Mouse (Mus musculus) hematopoietic stem cell, adult 5-6 weeks (primary cell): ENCODE data around the gene R3hdm4. TPM values are rescaled to one million over a fixed set of nuclear protein-coding genes. Genes with fewer than 3 reads are reported as not detected.

Experiments used
- ATAC-seq, 2 experiments: fragments of 125-278 bp in 1 of 2; replicated peaks in 1 of 2; 2 replicates each; pipeline ENCODE4 v1.8.0; 2016 to 2017; ENCODE audit warnings: inconsistent platforms in 2 of 2, mild to moderate bottlenecking in 2 of 2, moderate number of reproducible peaks in 2 of 2, low read depth in 1 of 2, moderate TSS enrichment in 1 of 2; ENCODE audit not compliant: low FRiP score in 2 of 2, poor library complexity in 2 of 2, severe bottlenecking in 2 of 2, insufficient read depth in 1 of 2, low TSS enrichment in 1 of 2
- total RNA-seq: library from RNA; stranded (forward); fragments of 172-1452, 232-1000 nt; gene quantifications from 2 replicates; pipeline ENCODE4 v1.2.3, GENCODE M21; 2017

Gene R3hdm4
- total RNA-seq, 1 experiment from 2014 or later: 56.9 TPM

DNA sequence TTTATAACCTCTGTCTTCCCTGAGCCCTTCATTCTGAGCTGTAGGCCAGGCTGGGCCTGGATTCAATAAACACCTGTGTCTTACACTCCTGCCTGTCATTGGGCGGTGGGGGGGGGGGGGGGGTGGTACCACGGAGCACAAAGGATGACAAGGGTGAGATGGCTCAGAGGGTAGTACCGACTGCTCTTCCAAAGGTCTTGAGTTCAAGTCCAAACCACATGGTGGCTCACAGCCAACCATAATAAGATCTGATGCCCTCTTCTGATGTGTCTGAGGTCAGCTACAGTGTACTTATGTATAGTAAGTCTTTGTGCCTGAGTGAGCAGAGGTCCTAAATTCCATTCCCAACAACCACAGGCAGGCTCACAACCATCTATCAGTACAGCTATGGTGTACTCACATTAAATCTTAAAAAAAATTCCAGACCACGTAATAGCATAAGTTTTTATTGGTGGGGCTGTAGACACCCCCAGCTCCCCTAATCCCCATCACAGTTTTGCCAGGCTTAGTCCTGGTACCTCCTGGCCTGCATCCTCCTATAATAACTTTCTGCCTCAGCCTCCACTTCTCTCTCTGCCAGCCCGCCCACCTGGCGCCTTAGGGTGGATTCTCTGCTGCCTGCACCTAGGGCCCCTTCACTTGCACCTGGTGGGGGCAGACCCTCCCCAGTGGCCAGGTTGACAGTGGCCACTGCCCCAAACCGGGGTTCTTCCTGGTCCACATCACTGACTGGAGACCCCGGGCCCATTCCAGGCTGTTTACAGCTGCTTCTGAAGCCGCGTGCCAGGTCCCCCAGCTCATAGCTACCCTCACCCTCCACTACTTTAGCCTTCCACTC, 56.4 kb downstream of the R3hdm4 start:
- ATAC-seq: no peak

- no peak for ATAC-seq
Observed at GRCm38 (mm10) chr10:79862925-79863324, 58.1 kb downstream of the R3hdm4 start.

GRCm38 (mm10) chr10:79862049-79862788, 58.8 kb downstream of the R3hdm4 start:
- ATAC-seq: no peak

DNA sequence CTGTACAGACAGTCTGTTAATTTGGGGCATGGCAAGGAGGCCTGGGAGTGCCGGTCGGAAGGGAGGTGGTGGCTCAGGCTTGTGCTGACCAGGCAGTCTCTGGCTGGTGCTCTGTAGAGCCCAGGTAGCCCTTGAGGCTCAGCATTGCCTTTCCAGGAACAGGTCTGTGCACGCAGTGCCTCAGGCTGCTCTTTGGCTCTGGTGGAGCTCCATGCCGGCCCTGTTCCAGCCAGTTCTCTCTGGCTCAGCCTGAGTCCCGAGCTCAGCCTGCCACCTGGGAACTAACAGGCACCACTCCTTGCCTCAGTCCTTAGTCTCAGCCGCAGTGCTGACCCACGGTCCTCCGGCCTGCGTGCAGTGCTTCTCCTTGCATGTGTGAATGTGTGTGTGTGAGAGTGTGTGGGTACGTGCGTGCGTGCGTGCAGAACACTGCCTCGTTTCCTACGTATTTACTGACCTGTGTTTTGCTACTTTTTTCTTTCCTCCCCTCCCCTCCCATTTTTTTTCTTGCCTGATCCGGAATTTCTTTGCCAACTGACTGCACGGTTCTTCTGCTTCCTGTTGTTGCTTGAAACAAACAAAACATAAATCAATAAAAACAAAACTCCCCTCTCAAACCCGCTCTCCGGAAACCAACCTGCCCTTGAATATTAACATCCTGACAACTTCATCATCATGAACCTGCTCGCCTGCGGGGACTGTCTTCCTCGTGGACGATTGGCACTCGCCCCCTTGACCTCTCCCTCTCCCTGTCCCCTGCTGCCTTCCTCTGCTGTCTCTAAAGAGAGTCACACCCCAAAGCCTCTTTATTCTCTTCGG, 59.6 kb downstream of the R3hdm4 start:
- no peak for ATAC-seq

- no peak for ATAC-seq
Observed at GRCm38 (mm10) chr10:79860079-79860911, 60.7 kb downstream of the R3hdm4 start.

Other genes with a start within 250 kb of the R3hdm4 start
- 64.2 and 65.0 TPM in 2 replicates for gene Cdc34, start 239.0 kb downstream of the R3hdm4 start, total RNA-seq
- 0.94 TPM in 1 of 2 replicates, not detected in the other for gene Gzmm, start 232.2 kb downstream of the R3hdm4 start, total RNA-seq
- 203 and 235 TPM in 2 replicates for gene Bsg, start 216.7 kb downstream of the R3hdm4 start, total RNA-seq
- 0.44 TPM in 1 of 2 replicates, not detected in the other for gene Hcn2, start 204.6 kb downstream of the R3hdm4 start, total RNA-seq
- 10.9 and 12.1 TPM in 2 replicates for gene Polrmt, start 174.6 kb downstream of the R3hdm4 start, total RNA-seq
- not detected in 2 replicates for gene Fgf22, start 166.1 kb downstream of the R3hdm4 start, total RNA-seq
- 16.1 and 21.7 TPM in 2 replicates for gene Rnf126, start 154.3 kb downstream of the R3hdm4 start, total RNA-seq
- gene Fstl3, start 143.9 kb downstream of the R3hdm4 start, total RNA-seq: 0.99 and 1.6 TPM in 2 replicates
- gene Prss57, start 130.2 kb downstream of the R3hdm4 start, total RNA-seq: 10.0 and 18.4 TPM in 2 replicates
- 8.8 and 12.4 TPM in 2 replicates for gene Palm, start 127.6 kb downstream of the R3hdm4 start, total RNA-seq
- gene Misp, start 100.2 kb downstream of the R3hdm4 start, total RNA-seq: 0.13 TPM in 1 of 2 replicates, not detected in the other
- 165 and 178 TPM in 2 replicates for gene Ptbp1, start 66.8 kb downstream of the R3hdm4 start, total RNA-seq
- 25.6 and 141 TPM in 2 replicates for gene Prtn3, start 46.7 kb downstream of the R3hdm4 start, total RNA-seq
- gene Plppr3, start 46.6 kb downstream of the R3hdm4 start, total RNA-seq: 67.8 and 93.7 TPM in 2 replicates
- 41.4 and 147 TPM in 2 replicates for gene Elane, start 35.0 kb downstream of the R3hdm4 start, total RNA-seq
- not detected in 2 replicates for gene Cfd, start 30.4 kb downstream of the R3hdm4 start, total RNA-seq
- gene Med16, start 12.3 kb downstream of the R3hdm4 start, total RNA-seq: 26.8 and 34.2 TPM in 2 replicates
- gene Gm26602, start 10.4 kb downstream of the R3hdm4 start, total RNA-seq: not detected in 2 replicates
- gene Kiss1r, start 4.2 kb downstream of the R3hdm4 start, total RNA-seq: 0.10 and 0.19 TPM in 2 replicates
- gene Arid3a, start 5.8 kb upstream of the R3hdm4 start, total RNA-seq: 7.6 and 10.1 TPM in 2 replicates
- gene Wdr18, start 38.9 kb upstream of the R3hdm4 start, total RNA-seq: 19.3 and 23.0 TPM in 2 replicates
- not detected in 2 replicates for gene Grin3b, start 49.5 kb upstream of the R3hdm4 start, total RNA-seq
- gene Tmem259, start 63.1 kb upstream of the R3hdm4 start, total RNA-seq: 47.4 and 59.9 TPM in 2 replicates
- gene Cnn2, start 67.4 kb upstream of the R3hdm4 start, total RNA-seq: 62.2 and 103 TPM in 2 replicates
- gene Abca7, start 75.3 kb upstream of the R3hdm4 start, total RNA-seq: 11.5 and 15.9 TPM in 2 replicates
- 80.9 and 114 TPM in 2 replicates for gene Arhgap45, start 95.4 kb upstream of the R3hdm4 start, total RNA-seq
- 85.5 and 101 TPM in 2 replicates for gene Polr2e, start 118.6 kb upstream of the R3hdm4 start, total RNA-seq
- gene Gpx4, start 126.0 kb upstream of the R3hdm4 start, total RNA-seq: 306 and 388 TPM in 2 replicates
- gene Sbno2, start 184.4 kb upstream of the R3hdm4 start, total RNA-seq: 26.4 and 32.1 TPM in 2 replicates
- 106 and 153 TPM in 2 replicates for gene Stk11, start 194.6 kb upstream of the R3hdm4 start, total RNA-seq
- 27.9 and 29.8 TPM in 2 replicates for gene Atp5d, start 217.4 kb upstream of the R3hdm4 start, total RNA-seq
- 2.2 and 2.4 TPM in 2 replicates for gene Cbarp, start 219.6 kb upstream of the R3hdm4 start, total RNA-seq
- 19.4 and 20.2 TPM in 2 replicates for gene Midn, start 227.1 kb upstream of the R3hdm4 start, total RNA-seq
- 93.6 and 143 TPM in 2 replicates for gene Cirbp, start 244.8 kb upstream of the R3hdm4 start, total RNA-seq